Mouse (Mus musculus) midbrain, embryonic 10.5 days (tissue): ENCODE measurements around the gene Nos1ap. TPM values are rescaled to one million over a fixed set of nuclear protein-coding genes. Genes with fewer than 3 reads are reported as not detected.

Source experiments
- DNase-seq: peaks from one replicate; pipeline ENCODE4 v3.0.0-alpha.2; 2017; ENCODE audit warnings: low spot score
- H3K27ac ChIP-seq: fragments of 300-500 bp; sonication (generic); replicated peaks from 2 replicates; pipeline ENCODE4 v1.5.1; 2016; ENCODE audit warnings: mild to moderate bottlenecking
- H3K27me3 ChIP-seq: fragments of 300-500 bp; sonication (generic); 2 replicates; pipeline ENCODE4 v1.6.1; 2016; ENCODE audit warnings: low read depth, mild to moderate bottlenecking; ENCODE audit not compliant: poor library complexity, severe bottlenecking
- H3K36me3 ChIP-seq: fragments of 300-500 bp; sonication (generic); 2 replicates; pipeline ENCODE4 v1.6.1; 2016; ENCODE audit warnings: mild to moderate bottlenecking, moderate library complexity
- H3K4me1 ChIP-seq: fragments of 300-500 bp; sonication (generic); 2 replicates; pipeline ENCODE4 v1.6.1; 2016
- H3K4me3 ChIP-seq: fragments of 300-500 bp; sonication (generic); 2 replicates; pipeline ENCODE4 v1.5.1; 2016; ENCODE audit warnings: mild to moderate bottlenecking, moderate library complexity
- H3K9me3 ChIP-seq: fragments of 300-500 bp; sonication (generic); replicated peaks from 2 replicates; pipeline ENCODE4 v1.6.1; 2016; ENCODE audit warnings: mild to moderate bottlenecking
- WGBS: fragments of 180-500 bp; shearing (Covaris S2); methylation state at CpG from one replicate; pipeline ENCODE4 v1.1.7; 2016; 5-methylcytosine and 5-hydroxymethylcytosine counted together
- polyA plus RNA-seq: library from polyadenylated mRNA; unstranded; fragments of >200 nt; fragmentation: Nextera tagmentation; extraction: Ambion mirVana; gene quantifications from 2 replicates; pipeline ENCODE4 v1.2.1, GENCODE M21; 2016

Gene Nos1ap
- polyA plus RNA-seq, 1 experiment from 2014 or later, result 7.9 TPM

GRCm38 (mm10) chr1:170430660-170431059 lies 159.0 kb downstream of the Nos1ap start:
- Histone ChIP-seq H3K36me3 (no peaks in the 10 kb centered on the region), H3K27ac (0 out of 2 replicates have a peak overlapping the region, but pooled peaks have one; percentile 3), H3K9me3 (no peaks in the 10 kb centered on the region), H3K4me1 (peaks cover 30% of the 10 kb centered on the region), H3K27me3 (no peaks in the 10 kb centered on the region; the same call in 1 of the 2 replicates), H3K4me3 (no peak overlapping the region)
- DNase-seq, result no peak
- 91% methylated on average over 7 of the region's 7 CpGs for WGBS

DNA sequence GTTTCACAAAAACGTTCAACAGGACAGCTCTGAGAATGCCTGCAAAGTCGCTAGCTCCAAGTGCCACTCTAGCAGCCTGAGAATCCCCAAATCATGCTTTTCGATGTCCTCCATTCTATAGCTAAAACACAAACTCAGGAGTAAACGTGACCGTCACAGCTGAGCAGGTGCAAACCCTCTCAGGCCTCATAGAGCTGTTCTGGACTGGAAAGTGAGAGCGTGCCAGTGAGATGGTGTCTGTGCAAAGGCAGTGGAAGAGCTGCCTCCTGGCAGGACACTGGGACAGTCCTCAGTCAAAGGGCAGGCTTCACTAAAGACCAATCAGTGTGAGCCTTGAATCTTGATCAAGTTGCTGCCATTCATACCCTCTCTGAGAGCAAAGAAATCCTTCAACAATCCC lies 160.0 kb downstream of the Nos1ap start:
- no peaks in the 10 kb centered on the region for H3K36me3 ChIP-seq
- H3K4me1 ChIP-seq, result peaks cover 39% of the 10 kb centered on the region
- H3K27me3 ChIP-seq, result no peaks in the 10 kb centered on the region; the same call in 1 of the 2 replicates
- peak overlapping the region; percentile 13; the same call in 1 of the 2 replicates for H3K27ac ChIP-seq
- no peaks in the 10 kb centered on the region for H3K9me3 ChIP-seq
- WGBS, result 83% methylated on average over 6 of the region's 6 CpGs
- no peak for DNase-seq
- H3K4me3 ChIP-seq, result no peak overlapping the region

DNA sequence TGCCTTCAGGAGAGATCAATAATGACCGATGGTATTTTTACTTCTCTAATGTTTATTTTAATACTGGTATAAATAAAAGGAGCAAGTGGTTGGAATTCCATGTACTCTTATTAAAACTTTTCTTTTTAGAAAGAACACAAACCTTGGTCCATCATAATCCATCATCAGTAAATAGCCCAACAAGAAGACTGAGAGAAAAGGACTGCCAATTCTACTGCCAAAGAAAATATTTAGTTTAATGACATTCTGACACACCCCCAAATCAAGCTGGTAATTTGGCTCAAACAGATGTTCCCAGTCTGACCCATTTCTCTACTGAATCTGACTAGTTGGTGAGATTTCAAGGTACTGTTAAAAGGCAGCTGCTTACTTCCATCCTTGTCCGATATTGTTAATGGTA lies 161.5 kb downstream of the Nos1ap start:
- no peak overlapping the region for H3K27ac ChIP-seq
- H3K4me1 ChIP-seq, result peaks cover 54% of the 10 kb centered on the region
- no peaks in the 10 kb centered on the region for H3K36me3 ChIP-seq
- DNase-seq, result no peak
- no peaks in the 10 kb centered on the region; the same call in 1 of the 2 replicates for H3K27me3 ChIP-seq
- no peaks in the 10 kb centered on the region for H3K9me3 ChIP-seq
- H3K4me3 ChIP-seq, result no peak overlapping the region
- WGBS, result 90% methylated on average over 2 of the region's 2 CpGs

DNA sequence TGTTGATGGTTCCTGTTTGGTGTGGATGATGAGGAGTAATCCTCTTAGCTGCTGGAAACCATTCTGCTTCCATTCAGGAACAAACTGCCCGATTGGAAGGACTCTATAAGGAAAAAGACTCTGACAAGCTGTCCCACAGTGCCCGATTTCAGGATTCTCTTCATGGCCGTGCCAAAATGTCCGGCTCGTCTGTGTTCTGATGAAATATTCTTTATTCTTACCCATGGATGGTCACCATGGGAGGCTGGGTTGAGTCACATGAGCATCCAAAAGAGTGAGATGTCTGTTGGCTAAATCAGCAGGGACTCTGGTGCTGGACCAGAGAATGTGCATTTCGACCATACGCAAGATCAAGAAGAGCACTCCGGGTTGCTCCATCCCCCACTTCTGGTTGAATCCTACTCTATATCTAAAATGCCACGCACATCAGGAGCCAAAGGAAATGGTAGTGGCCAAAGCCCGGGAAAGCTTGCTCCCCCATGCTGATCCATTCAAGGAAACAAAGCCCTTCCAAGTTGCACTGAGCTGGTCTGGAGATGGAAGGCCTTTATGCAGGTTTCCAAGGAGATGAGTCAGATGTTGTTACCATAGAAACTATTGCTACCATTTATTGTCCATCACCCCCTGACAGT lies 165.3 kb downstream of the Nos1ap start:
- Histone ChIP-seq H3K9me3 (no peaks in the 10 kb centered on the region), H3K36me3 (no peaks in the 10 kb centered on the region), H3K27me3 (no peaks in the 10 kb centered on the region; the same call in 1 of the 2 replicates), H3K4me3 (0 out of 2 replicates have a peak overlapping the region, but pooled peaks have one; percentile 4), H3K27ac (peak overlapping the region; percentile 72), H3K4me1 (peaks cover 42% of the 10 kb centered on the region)
- 45% methylated on average over 10 of the region's 10 CpGs for WGBS
- DNase-seq, result peak; percentile 70

DNA sequence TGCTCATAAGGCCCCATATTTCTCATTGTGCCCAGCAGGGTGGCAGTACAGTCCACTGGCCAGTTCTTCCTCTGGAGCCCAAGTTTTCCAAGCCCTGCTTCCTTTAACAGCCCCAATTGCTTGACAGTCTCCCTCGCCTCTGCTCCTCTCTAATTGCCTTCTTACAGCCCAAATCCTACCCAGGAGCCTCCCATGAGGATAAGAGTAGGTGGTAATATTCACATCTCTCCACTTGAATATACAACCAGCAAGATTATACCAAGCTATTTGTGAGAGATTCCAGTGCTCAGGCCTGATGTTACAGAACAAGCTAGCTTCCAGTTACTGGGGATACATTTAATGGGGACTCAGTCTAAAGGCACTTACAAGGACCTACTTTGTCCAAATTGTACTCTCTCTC lies 166.6 kb downstream of the Nos1ap start:
- no peaks in the 10 kb centered on the region for H3K9me3 ChIP-seq
- 86% methylated on average over 1 of the region's 1 CpGs for WGBS
- H3K4me1 ChIP-seq, result peaks cover 41% of the 10 kb centered on the region
- DNase-seq, result no peak
- H3K27me3 ChIP-seq, result no peaks in the 10 kb centered on the region; the same call in 1 of the 2 replicates
- peak overlapping the region; percentile 72; the same call in 1 of the 2 replicates for H3K27ac ChIP-seq
- no peaks in the 10 kb centered on the region for H3K36me3 ChIP-seq
- H3K4me3 ChIP-seq, result no peak overlapping the region

DNA sequence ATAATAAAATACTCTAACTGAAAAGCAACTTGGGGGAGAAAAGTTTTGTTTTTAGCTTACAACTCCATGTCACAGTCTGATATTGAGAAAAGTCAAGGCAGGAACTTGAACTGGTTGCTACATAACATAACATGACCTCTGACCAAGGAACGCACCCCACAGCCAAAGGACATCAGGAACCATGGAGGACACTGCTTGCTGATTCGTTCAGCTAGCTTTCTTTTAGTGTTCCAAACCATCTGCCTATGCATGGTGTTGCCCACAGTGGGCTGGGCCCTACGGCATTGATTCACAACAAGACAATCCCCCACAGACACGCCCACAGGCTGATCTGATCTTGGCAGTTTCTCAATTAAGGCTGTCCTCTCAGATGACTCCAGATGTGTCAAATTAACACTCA lies 167.5 kb downstream of the Nos1ap start:
- Histone ChIP-seq H3K27me3 (no peaks in the 10 kb centered on the region; the same call in 1 of the 2 replicates), H3K4me3 (no peak overlapping the region), H3K4me1 (peaks cover 41% of the 10 kb centered on the region), H3K9me3 (no peaks in the 10 kb centered on the region), H3K36me3 (no peaks in the 10 kb centered on the region), H3K27ac (no peak overlapping the region)
- no peak for DNase-seq
- 88% methylated on average over 4 of the region's 4 CpGs for WGBS

DNA sequence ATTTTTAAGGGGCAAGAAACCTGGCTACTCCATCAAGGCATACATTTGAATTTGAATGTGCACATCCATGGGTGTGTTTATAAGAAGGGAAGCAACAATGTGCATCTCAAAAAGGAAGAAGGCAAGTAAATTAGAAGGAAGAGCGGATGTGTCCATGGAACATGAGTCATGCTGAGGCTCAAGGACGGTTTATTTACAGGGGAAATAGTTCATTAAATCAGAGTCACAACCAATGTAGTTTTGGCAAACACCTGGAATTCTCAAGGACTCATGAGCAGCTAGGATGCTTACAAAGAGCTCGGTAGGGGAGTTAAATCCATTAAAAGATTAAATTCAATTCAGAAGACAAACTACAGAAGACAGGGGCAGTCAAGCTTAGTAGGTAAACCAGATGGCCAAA lies 169.7 kb downstream of the Nos1ap start:
- Histone ChIP-seq H3K9me3 (no peaks in the 10 kb centered on the region), H3K27ac (no peak overlapping the region), H3K27me3 (no peaks in the 10 kb centered on the region), H3K4me1 (peaks cover 46% of the 10 kb centered on the region), H3K36me3 (no peaks in the 10 kb centered on the region), H3K4me3 (no peak overlapping the region)
- WGBS, result 85% methylated on average over 3 of the region's 3 CpGs
- no peak for DNase-seq

GRCm38 (mm10) chr1:170418131-170418530 lies 171.5 kb downstream of the Nos1ap start:
- 87% methylated on average over 1 of the region's 1 CpGs for WGBS

GRCm38 (mm10) chr1:170416967-170417366 lies 172.7 kb downstream of the Nos1ap start:
- Histone ChIP-seq H3K36me3 (no peaks in the 10 kb centered on the region), H3K4me3 (no peak overlapping the region), H3K9me3 (no peaks in the 10 kb centered on the region), H3K4me1 (peaks cover 22% of the 10 kb centered on the region), H3K27me3 (no peaks in the 10 kb centered on the region; the same call in 1 of the 2 replicates), H3K27ac (peak overlapping the region; percentile 28)
- WGBS, result 72% methylated on average over 2 of the region's 2 CpGs
- no peak for DNase-seq

More at GRCm38 (mm10) chr1:170418131-170418530, 171.5 kb downstream of the Nos1ap start:
- Histone ChIP-seq H3K27ac (no peak overlapping the region), H3K9me3 (no peaks in the 10 kb centered on the region), H3K4me1 (peaks cover 28% of the 10 kb centered on the region), H3K27me3 (no peaks in the 10 kb centered on the region; the same call in 1 of the 2 replicates), H3K4me3 (no peak overlapping the region), H3K36me3 (no peaks in the 10 kb centered on the region)
- DNase-seq, result no peak

- no peak overlapping the region for H3K27ac ChIP-seq
- DNase-seq, result no peak
- no peaks in the 10 kb centered on the region; the same call in 1 of the 2 replicates for H3K27me3 ChIP-seq
- 49% methylated on average over 6 of the region's 6 CpGs for WGBS
- no peak overlapping the region for H3K4me3 ChIP-seq
- H3K9me3 ChIP-seq, result no peaks in the 10 kb centered on the region
- H3K36me3 ChIP-seq, result no peaks in the 10 kb centered on the region
- H3K4me1 ChIP-seq, result peaks cover 22% of the 10 kb centered on the region
Observed at GRCm38 (mm10) chr1:170416206-170416605, 173.5 kb downstream of the Nos1ap start.

GRCm38 (mm10) chr1:170415395-170415794 lies 174.3 kb downstream of the Nos1ap start:
- H3K9me3 ChIP-seq, result no peaks in the 10 kb centered on the region
- H3K4me1 ChIP-seq, result peaks cover 24% of the 10 kb centered on the region
- H3K27me3 ChIP-seq, result no peaks in the 10 kb centered on the region; the same call in 1 of the 2 replicates
- H3K4me3 ChIP-seq, result no peak overlapping the region
- DNase-seq, result no peak
- no peaks in the 10 kb centered on the region for H3K36me3 ChIP-seq
- H3K27ac ChIP-seq, result no peak overlapping the region
- WGBS, result 51% methylated on average over 3 of the region's 3 CpGs

DNA sequence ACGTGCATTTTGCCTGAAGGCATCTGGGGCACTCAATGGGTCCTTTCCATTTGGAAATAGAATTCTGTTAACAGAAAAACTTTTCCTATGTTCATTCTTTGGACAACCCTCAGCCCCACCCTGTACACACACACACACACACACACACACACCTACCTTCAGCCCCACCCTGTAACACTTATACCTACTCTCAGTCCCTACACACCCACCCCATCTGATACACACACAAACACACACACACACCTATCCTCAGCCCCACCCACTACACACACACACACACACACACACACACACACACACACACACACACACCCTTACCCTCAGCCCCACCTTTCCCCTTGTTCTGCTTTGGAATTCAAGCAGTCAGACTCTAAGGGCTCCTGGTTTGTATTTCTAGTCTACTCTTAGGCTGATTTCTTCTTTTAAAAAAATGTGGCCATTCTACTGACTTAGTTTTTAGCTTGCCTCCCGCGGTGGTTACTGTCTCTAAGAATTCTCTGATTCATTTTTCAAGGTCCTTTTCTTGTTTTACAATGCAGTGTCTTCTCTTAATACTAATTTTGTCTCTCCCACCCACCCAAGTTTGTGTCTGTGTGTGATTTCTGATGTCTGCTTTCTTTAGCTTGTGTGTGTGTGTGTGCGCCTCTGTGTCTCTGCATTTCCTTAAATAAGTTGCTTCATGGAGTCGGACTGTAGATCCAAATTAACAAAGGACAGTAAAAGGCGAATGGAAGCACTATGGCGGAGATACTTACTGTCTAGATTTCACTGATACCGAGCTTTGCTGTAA lies 179.1 kb downstream of the Nos1ap start:
- H3K9me3 ChIP-seq, result no peaks in the 10 kb centered on the region
- DNase-seq, result no peak
- no peak overlapping the region for H3K27ac ChIP-seq
- WGBS, result 89% methylated on average over 8 of the region's 8 CpGs
- H3K4me1 ChIP-seq, result peaks cover 21% of the 10 kb centered on the region
- H3K27me3 ChIP-seq, result no peaks in the 10 kb centered on the region; the same call in 1 of the 2 replicates
- H3K4me3 ChIP-seq, result no peak overlapping the region
- H3K36me3 ChIP-seq, result no peaks in the 10 kb centered on the region

GRCm38 (mm10) chr1:170409091-170409490 lies 180.6 kb downstream of the Nos1ap start:
- H3K36me3 ChIP-seq, result no peaks in the 10 kb centered on the region
- H3K27me3 ChIP-seq, result no peaks in the 10 kb centered on the region; the same call in 1 of the 2 replicates
- no peaks in the 10 kb centered on the region for H3K9me3 ChIP-seq
- H3K27ac ChIP-seq, result no peak overlapping the region
- DNase-seq, result no peak
- H3K4me3 ChIP-seq, result no peak overlapping the region
- 39% methylated on average over 4 of the region's 4 CpGs for WGBS
- H3K4me1 ChIP-seq, result peaks cover 14% of the 10 kb centered on the region
